Mouse (Mus musculus) limb, embryonic 12.5 days (tissue): ENCODE data around the gene Rnf41. TPM values are rescaled to one million over a fixed set of nuclear protein-coding genes. Genes with fewer than 3 reads are reported as not detected.

Source experiments
- ATAC-seq: fragments of 200-750 bp; cut with Nextera tagmentation; 2 replicates; pipeline ENCODE4 v1.8.0; 2017; ENCODE audit warnings: low read depth, moderate TSS enrichment; ENCODE audit not compliant: insufficient number of reproducible peaks, insufficient read depth, low FRiP score, low TSS enrichment
- H3K27ac ChIP-seq: fragments of 300-500 bp; sonication (generic); 2 replicates; pipeline ENCODE4 v1.5.1; 2016; ENCODE audit warnings: mild to moderate bottlenecking, moderate library complexity
- H3K27me3 ChIP-seq: fragments of 300-500 bp; sonication (generic); 2 replicates; pipeline ENCODE4 v1.6.1; 2016; ENCODE audit warnings: mild to moderate bottlenecking, moderate library complexity
- H3K36me3 ChIP-seq: fragments of 300-500 bp; sonication (generic); 2 replicates; pipeline ENCODE4 v1.6.1; 2016; ENCODE audit warnings: mild to moderate bottlenecking, moderate library complexity
- H3K4me1 ChIP-seq: fragments of 300-500 bp; sonication (generic); replicated peaks from 2 replicates; pipeline ENCODE4 v1.6.1; 2016
- H3K4me2 ChIP-seq: fragments of 300-500 bp; sonication (generic); 2 replicates; pipeline ENCODE4 v1.6.1; 2016; ENCODE audit warnings: mild to moderate bottlenecking, moderate library complexity
- H3K4me3 ChIP-seq: fragments of 300-500 bp; sonication (generic); replicated peaks from 2 replicates; pipeline ENCODE4 v1.5.1; 2016; ENCODE audit warnings: mild to moderate bottlenecking
- H3K9ac ChIP-seq: fragments of 300-500 bp; sonication (generic); replicated peaks from 2 replicates; pipeline ENCODE4 v1.6.1; 2016; ENCODE audit warnings: mild to moderate bottlenecking, moderate library complexity
- H3K9me3 ChIP-seq: fragments of 300-500 bp; sonication (generic); 2 replicates; pipeline ENCODE4 v1.6.1; 2016; ENCODE audit warnings: mild to moderate bottlenecking, moderate library complexity
- WGBS: fragments of 180-500 bp; shearing (Covaris S2); methylation state at CpG from one replicate; pipeline ENCODE4 v1.1.7; 2016; 5-methylcytosine and 5-hydroxymethylcytosine counted together
- microRNA-seq: library from miRNA; unstranded; fragments of <30 nt; microRNA quantifications from one replicate; pipeline ENCODE4, GENCODE M21; 2017
- polyA plus RNA-seq: library from polyadenylated mRNA; unstranded; fragments of >200 nt; fragmentation: Nextera tagmentation; extraction: Ambion mirVana; gene quantifications from 2 replicates; pipeline ENCODE4 v1.2.1, GENCODE M21; 2016

Rnf41 gene
- polyA plus RNA-seq, 1 experiment from 2014 or later = 42.5 TPM

DNA sequence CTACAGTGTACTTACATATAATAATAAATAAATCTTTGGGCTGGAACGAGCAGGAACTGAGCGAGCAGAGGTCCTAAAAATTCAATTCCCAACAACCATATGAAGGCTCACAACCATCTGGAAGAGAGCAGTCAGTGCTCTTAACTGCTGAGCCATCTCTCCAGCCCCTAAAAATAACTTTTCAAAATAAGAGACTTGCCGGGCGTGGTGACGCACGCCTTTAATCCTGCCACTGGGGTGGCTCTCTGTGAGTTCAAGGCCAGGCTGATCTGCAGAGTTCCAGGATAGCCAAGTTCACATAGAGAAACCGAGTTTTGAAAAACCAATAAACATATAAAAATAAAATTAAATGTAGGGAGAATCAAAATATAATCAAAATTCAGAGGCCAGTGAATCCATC, 74.9 kb downstream of the Rnf41 start:
- H3K9ac ChIP-seq = no peak overlapping the region
- H3K27ac ChIP-seq = no peak overlapping the region
- H3K27me3 ChIP-seq = no peaks in the 10 kb centered on the region
- ATAC-seq = no peak
- H3K4me1 ChIP-seq = peaks cover 6% of the 10 kb centered on the region
- no peaks in the 10 kb centered on the region for H3K9me3 ChIP-seq
- H3K36me3 ChIP-seq = peaks cover 98% of the 10 kb centered on the region
- no peak overlapping the region for H3K4me3 ChIP-seq
- H3K4me2 ChIP-seq = no peak overlapping the region
- 90% methylated on average over 7 of the region's 7 CpGs for WGBS

DNA sequence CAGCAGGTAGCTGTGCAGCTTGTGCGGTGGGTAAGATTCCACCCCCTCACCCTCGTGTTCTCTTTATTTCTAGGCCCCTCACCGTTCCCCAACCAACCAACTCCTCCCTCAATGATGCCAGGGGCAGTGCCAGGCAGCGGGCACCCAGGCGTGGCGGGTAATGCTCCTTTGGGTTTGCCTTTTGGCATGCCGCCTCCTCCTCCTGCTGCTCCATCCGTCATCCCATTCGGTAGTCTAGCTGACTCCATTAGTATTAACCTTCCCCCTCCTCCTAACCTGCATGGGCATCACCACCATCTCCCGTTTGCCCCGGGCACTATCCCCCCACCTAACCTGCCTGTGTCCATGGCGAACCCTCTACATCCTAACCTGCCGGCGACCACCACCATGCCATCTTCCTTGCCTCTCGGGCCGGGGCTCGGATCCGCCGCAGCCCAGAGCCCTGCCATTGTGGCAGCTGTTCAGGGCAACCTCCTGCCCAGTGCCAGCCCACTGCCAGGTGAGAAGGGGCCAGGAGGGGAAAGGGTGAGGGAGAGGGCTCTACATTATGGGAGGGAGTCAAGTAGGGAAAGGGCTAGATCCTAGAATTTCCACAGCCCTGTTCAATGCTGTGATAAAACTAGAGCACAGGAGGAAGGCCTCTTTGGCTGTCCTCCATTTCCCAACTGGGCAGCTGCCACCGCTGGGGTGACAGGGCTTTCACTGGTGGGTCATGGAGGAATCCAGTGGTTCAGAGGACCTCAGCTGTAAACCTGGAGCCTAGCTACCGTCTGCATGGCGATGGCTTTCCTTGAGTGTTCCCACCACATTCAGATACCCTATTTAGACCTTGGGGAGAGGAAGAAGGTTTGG, 76.6 kb downstream of the Rnf41 start:
- H3K4me2 ChIP-seq = no peak overlapping the region
- peak overlapping the region; percentile 4; the same call in 1 of the 2 replicates for H3K9ac ChIP-seq
- no peaks in the 10 kb centered on the region for H3K9me3 ChIP-seq
- H3K4me1 ChIP-seq = peaks cover 21% of the 10 kb centered on the region
- H3K36me3 ChIP-seq = peaks cover 88% of the 10 kb centered on the region
- 93% methylated on average over 22 of the region's 22 CpGs for WGBS
- no peak overlapping the region for H3K4me3 ChIP-seq
- no peak overlapping the region for H3K27ac ChIP-seq
- no peak for ATAC-seq
- no peaks in the 10 kb centered on the region for H3K27me3 ChIP-seq

DNA sequence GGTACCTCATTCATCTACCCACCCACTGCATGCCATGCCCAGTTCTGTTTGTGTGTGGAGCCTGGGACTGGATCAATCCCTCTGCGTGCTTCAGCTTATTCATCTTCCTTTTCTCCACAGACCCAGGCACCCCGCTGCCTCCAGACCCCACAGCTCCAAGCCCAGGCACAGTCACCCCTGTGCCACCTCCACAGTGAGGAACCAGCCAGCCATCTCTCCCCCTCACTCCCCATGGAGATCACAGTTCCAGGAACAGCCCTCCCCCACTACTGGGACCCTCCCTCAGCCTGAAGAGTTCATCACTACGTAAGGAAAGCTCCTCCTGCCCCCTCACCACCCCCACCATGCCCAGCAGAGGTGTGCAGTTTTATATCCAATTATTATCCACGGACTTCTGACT, 77.3 kb downstream of the Rnf41 start:
- WGBS = 83% methylated on average over 4 of the region's 4 CpGs
- H3K27ac ChIP-seq = no peak overlapping the region
- H3K4me3 ChIP-seq = no peak overlapping the region
- ATAC-seq = no peak
- H3K9me3 ChIP-seq = no peaks in the 10 kb centered on the region
- H3K4me1 ChIP-seq = peaks cover 21% of the 10 kb centered on the region
- peaks cover 81% of the 10 kb centered on the region for H3K36me3 ChIP-seq
- H3K27me3 ChIP-seq = no peaks in the 10 kb centered on the region
- H3K9ac ChIP-seq = no peak overlapping the region
- H3K4me2 ChIP-seq = no peak overlapping the region

DNA sequence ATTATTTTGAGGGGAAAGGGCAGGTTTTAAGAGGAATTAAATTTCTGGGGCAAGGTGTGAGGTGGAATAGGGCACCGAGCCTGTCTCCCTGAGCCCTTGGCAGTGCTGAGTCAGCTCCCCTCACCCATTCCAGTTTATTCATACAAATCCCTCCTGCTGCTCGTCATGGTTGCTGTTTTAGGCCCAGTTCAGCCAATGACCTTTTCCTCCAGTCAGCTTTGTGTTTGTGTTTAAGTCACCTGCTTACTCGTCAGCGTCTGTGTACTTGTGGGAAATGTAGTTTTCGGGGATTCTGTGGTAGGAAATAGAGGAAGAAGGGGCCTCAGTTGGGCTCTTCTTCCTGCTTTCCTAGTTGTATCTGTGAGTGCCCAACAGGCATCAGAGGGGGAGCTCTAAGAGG, 77.9 kb downstream of the Rnf41 start:
- ATAC-seq = no peak
- H3K36me3 ChIP-seq = peaks cover 75% of the 10 kb centered on the region
- H3K4me1 ChIP-seq = peaks cover 21% of the 10 kb centered on the region
- H3K9ac ChIP-seq = no peak overlapping the region
- H3K27me3 ChIP-seq = no peaks in the 10 kb centered on the region
- H3K27ac ChIP-seq = no peak overlapping the region
- H3K4me3 ChIP-seq = no peak overlapping the region
- no peaks in the 10 kb centered on the region for H3K9me3 ChIP-seq
- H3K4me2 ChIP-seq = no peak overlapping the region
- WGBS = 70% methylated on average over 5 of the region's 5 CpGs

DNA sequence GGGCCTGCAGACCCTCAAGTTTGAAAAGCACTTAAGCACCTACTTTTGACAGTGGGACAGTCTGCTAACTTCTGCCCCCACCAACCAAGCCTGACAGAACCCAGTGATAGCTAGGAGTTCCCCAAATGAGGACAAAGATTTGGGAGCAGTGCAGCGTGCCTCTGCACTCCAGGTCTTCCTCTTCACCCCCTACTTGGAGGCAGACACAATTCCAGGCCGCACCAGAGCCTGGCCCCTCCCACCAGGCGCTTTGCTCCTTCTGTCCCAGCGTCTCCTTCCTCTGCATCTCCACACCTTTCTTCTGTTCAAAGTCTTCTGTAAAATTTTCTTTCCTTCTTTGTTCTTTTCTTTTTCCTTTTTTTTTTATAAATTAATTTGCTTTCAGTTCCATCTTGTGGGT, 78.3 kb downstream of the Rnf41 start:
- WGBS = 62% methylated on average over 4 of the region's 4 CpGs
- no peak for ATAC-seq
- no peak overlapping the region for H3K4me3 ChIP-seq
- no peaks in the 10 kb centered on the region for H3K27me3 ChIP-seq
- H3K27ac ChIP-seq = 0 out of 2 replicates have a peak overlapping the region, but pooled peaks have one; percentile 62
- H3K4me2 ChIP-seq = no peak overlapping the region
- H3K9me3 ChIP-seq = no peaks in the 10 kb centered on the region
- peaks cover 71% of the 10 kb centered on the region for H3K36me3 ChIP-seq
- H3K4me1 ChIP-seq = peaks cover 24% of the 10 kb centered on the region
- H3K9ac ChIP-seq = no peak overlapping the region

DNA sequence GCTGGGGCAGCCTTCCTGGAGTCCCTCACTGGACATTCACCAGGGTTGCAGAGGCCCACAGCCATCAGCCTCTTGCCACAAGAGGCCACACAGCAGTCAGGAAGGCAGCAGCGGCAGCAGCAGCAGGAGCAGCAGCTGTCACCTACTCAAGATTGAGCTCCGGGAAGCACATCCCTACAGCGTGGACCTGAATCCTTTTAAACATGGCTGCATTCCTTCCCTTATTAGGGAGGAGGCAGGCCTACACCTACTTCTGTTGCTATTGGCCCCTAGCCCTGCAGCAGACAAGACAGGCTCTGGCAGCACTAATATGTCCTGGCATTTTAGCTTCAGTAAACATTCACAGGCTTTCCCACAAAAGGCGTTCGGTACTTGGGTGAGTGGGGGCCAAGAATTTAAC, 78.8 kb downstream of the Rnf41 start:
- H3K36me3 ChIP-seq = peaks cover 66% of the 10 kb centered on the region
- H3K4me3 ChIP-seq = no peak overlapping the region
- 69% methylated on average over 5 of the region's 5 CpGs for WGBS
- H3K9ac ChIP-seq = no peak overlapping the region; the same call in 1 of the 2 replicates
- ATAC-seq = no peak
- H3K4me1 ChIP-seq = peaks cover 29% of the 10 kb centered on the region
- no peaks in the 10 kb centered on the region for H3K9me3 ChIP-seq
- H3K27me3 ChIP-seq = no peaks in the 10 kb centered on the region
- H3K27ac ChIP-seq = 0 out of 2 replicates have a peak overlapping the region, but pooled peaks have one; percentile 62
- no peak overlapping the region for H3K4me2 ChIP-seq

DNA sequence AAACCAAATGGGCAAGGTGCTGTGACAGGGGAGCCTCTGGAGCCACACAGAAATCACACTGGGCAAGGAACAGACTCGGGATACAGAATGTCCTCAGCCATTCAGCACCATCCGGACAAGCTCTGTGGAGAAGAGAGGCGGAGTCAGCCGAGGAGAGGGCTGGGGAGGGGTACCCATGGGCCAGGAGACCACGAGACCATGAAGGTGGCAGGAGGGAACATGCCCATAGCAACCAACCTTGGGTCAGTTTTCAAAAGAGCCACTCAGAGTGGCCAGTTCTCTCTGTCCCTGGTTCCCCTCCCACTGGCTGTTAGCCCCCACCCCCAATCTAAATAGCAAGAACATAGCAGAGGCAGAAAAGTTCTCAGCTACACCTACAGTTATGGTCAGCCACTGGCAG, 79.5 kb downstream of the Rnf41 start:
- Histone ChIP-seq H3K36me3 (peaks cover 60% of the 10 kb centered on the region), H3K27ac (0 out of 2 replicates have a peak overlapping the region, but pooled peaks have one; percentile 17), H3K9me3 (no peaks in the 10 kb centered on the region), H3K4me3 (no peak overlapping the region), H3K4me1 (peaks cover 29% of the 10 kb centered on the region), H3K4me2 (0 out of 2 replicates have a peak overlapping the region, but pooled peaks have one; percentile 84), H3K27me3 (no peaks in the 10 kb centered on the region), H3K9ac (0 out of 2 replicates have a peak overlapping the region, but pooled peaks have one; percentile 12)
- no peak for ATAC-seq
- 61% methylated on average over 5 of the region's 5 CpGs for whole genome bisulfite sequencing

Small RNA genes within 50 kb of the gene (microRNA-seq; reads per million reads assigned to microRNA genes)
- not detected for gene Gm25361
- not detected for gene Gm26308
- not detected for gene Mir6914
- gene Mir6915 = 1.6 reads per million
- gene Mir8105 = 0.93 reads per million

Other genes with a start within 250 kb of the Rnf41 start
- gene Rbms2, start 231.4 kb upstream of the Rnf41 start, polyA plus RNA-seq = 33.0 and 33.5 TPM in 2 replicates
- gene Gls2, start 217.2 kb upstream of the Rnf41 start, polyA plus RNA-seq = 1.5 and 2.3 TPM in 2 replicates
- gene Spryd4, start 199.8 kb upstream of the Rnf41 start, polyA plus RNA-seq = 31.0 and 32.4 TPM in 2 replicates
- 0.38 and 0.44 TPM in 2 replicates for gene Mip, start 185.8 kb upstream of the Rnf41 start, polyA plus RNA-seq
- 103 and 108 TPM in 2 replicates for gene Timeless, start 179.6 kb upstream of the Rnf41 start, polyA plus RNA-seq
- gene Apon, start 157.6 kb upstream of the Rnf41 start, polyA plus RNA-seq = 0.68 and 1.0 TPM in 2 replicates
- gene Apof, start 143.0 kb upstream of the Rnf41 start, polyA plus RNA-seq = not detected in 2 replicates
- 17.1 and 17.6 TPM in 2 replicates for gene Stat2, start 141.1 kb upstream of the Rnf41 start, polyA plus RNA-seq
- gene Il23a, start 112.9 kb upstream of the Rnf41 start, polyA plus RNA-seq = 0.20 TPM in 2 replicates
- 42.3 and 42.5 TPM in 2 replicates for gene Pan2, start 108.3 kb upstream of the Rnf41 start, polyA plus RNA-seq
- gene Cnpy2, start 89.2 kb upstream of the Rnf41 start, polyA plus RNA-seq = 351 and 359 TPM in 2 replicates
- 178 and 181 TPM in 2 replicates for gene Cs, start 73.9 kb upstream of the Rnf41 start, polyA plus RNA-seq
- 15.5 and 15.8 TPM in 2 replicates for gene Coq10a, start 42.7 kb upstream of the Rnf41 start, polyA plus RNA-seq
- gene Ankrd52, start 34.5 kb upstream of the Rnf41 start, polyA plus RNA-seq = 13.5 and 14.8 TPM in 2 replicates
- gene Slc39a5, start 10.4 kb upstream of the Rnf41 start, polyA plus RNA-seq = not detected in 2 replicates
- 65.1 and 65.2 TPM in 2 replicates for gene Nabp2, start 165 bp upstream of the Rnf41 start, polyA plus RNA-seq
- gene Smarcc2, start 47.6 kb downstream of the Rnf41 start, polyA plus RNA-seq = 105 and 120 TPM in 2 replicates
- 827 and 868 TPM in 2 replicates for gene Myl6, start 82.5 kb downstream of the Rnf41 start, polyA plus RNA-seq
- gene Myl6b, start 87.0 kb downstream of the Rnf41 start, polyA plus RNA-seq = 3.2 and 3.4 TPM in 2 replicates
- 18.5 and 19.9 TPM in 2 replicates for gene Esyt1, start 114.2 kb downstream of the Rnf41 start, polyA plus RNA-seq
- gene Zc3h10, start 136.1 kb downstream of the Rnf41 start, polyA plus RNA-seq = 18.1 and 21.4 TPM in 2 replicates
- 3,599 and 3,605 TPM in 2 replicates for gene Rpl41, start 137.6 kb downstream of the Rnf41 start, polyA plus RNA-seq
- gene Pa2g4, start 154.3 kb downstream of the Rnf41 start, polyA plus RNA-seq = 199 and 206 TPM in 2 replicates
- gene Erbb3, start 178.0 kb downstream of the Rnf41 start, polyA plus RNA-seq = 15.4 and 16.6 TPM in 2 replicates
- gene Rps26, start 215.1 kb downstream of the Rnf41 start, polyA plus RNA-seq = 753 and 757 TPM in 2 replicates
- gene Ikzf4, start 234.3 kb downstream of the Rnf41 start, polyA plus RNA-seq = 3.4 and 4.0 TPM in 2 replicates